Mouse (Mus musculus) forebrain, embryonic 14.5 days (tissue): ENCODE data around the gene Trim6. TPM values are rescaled to one million over a fixed set of nuclear protein-coding genes. Genes with fewer than 3 reads are reported as not detected.

Experiments used
- ATAC-seq: fragments of 200-750 bp; cut with Nextera tagmentation; 2 replicates; pipeline ENCODE4 v1.8.0; 2017; ENCODE audit warnings: mild to moderate bottlenecking, moderate library complexity
- DNase-seq: peaks from one replicate; pipeline ENCODE4 v3.0.0-alpha.2; 2015; ENCODE audit warnings: low spot score
- H3K27ac ChIP-seq: fragments of 300-500 bp; sonication (generic); 2 replicates; pipeline ENCODE4 v1.5.1; 2014; ENCODE audit warnings: low read depth, mild to moderate bottlenecking, control low read depth, low read length, moderate library complexity
- H3K27me3 ChIP-seq: fragments of 300-500 bp; sonication (generic); replicated peaks from 2 replicates; pipeline ENCODE4 v1.6.1; 2014; ENCODE audit warnings: low read length, control low read depth, mixed read lengths; ENCODE audit not compliant: control insufficient read depth, insufficient read depth
- H3K36me3 ChIP-seq: fragments of 300-500 bp; sonication (generic); 2 replicates; pipeline ENCODE4 v1.6.1; 2014; ENCODE audit warnings: low read length, control low read depth; ENCODE audit not compliant: control insufficient read depth, insufficient read depth
- H3K4me1 ChIP-seq: fragments of 300-500 bp; sonication (generic); 2 replicates; pipeline ENCODE4 v1.6.1; 2014; ENCODE audit warnings: antibody characterized with exemption, low read length, control low read depth; ENCODE audit not compliant: control insufficient read depth, insufficient read depth
- H3K4me2 ChIP-seq: fragments of 300-500 bp; sonication (generic); 2 replicates; pipeline ENCODE4 v1.6.1; 2014; ENCODE audit warnings: mild to moderate bottlenecking, control low read depth, low read length
- H3K4me3 ChIP-seq: fragments of 300-500 bp; sonication (generic); 2 replicates; pipeline ENCODE4 v1.5.1; 2014; ENCODE audit warnings: low read depth, low read length, control low read depth
- H3K9ac ChIP-seq: fragments of 300-500 bp; sonication (generic); 2 replicates; pipeline ENCODE4 v1.6.1; 2014; ENCODE audit warnings: mild to moderate bottlenecking, low read length, control low read depth, moderate library complexity
- H3K9me3 ChIP-seq: fragments of 300-500 bp; sonication (generic); replicated peaks from 2 replicates; pipeline ENCODE4 v1.6.1; 2016; ENCODE audit warnings: low read length, control low read depth, mixed read lengths; ENCODE audit not compliant: control insufficient read depth
- WGBS: fragments of 180-500 bp; shearing (Covaris S2); extraction: QIAGEN DNeasy Blood & Tissue Kit; methylation state at CpG from one replicate; pipeline ENCODE4 v1.1.7; 2014; 5-methylcytosine and 5-hydroxymethylcytosine counted together
- polyA plus RNA-seq: library from polyadenylated mRNA; unstranded; fragments of >200 nt; fragmentation: Nextera tagmentation; extraction: Ambion mirVana; gene quantifications from 2 replicates; pipeline ENCODE4 v1.2.1, GENCODE M21; 2014

The Trim6 gene
- 0.27 TPM in 1 of 2 replicates, not detected in the other for polyA plus RNA-seq

DNA sequence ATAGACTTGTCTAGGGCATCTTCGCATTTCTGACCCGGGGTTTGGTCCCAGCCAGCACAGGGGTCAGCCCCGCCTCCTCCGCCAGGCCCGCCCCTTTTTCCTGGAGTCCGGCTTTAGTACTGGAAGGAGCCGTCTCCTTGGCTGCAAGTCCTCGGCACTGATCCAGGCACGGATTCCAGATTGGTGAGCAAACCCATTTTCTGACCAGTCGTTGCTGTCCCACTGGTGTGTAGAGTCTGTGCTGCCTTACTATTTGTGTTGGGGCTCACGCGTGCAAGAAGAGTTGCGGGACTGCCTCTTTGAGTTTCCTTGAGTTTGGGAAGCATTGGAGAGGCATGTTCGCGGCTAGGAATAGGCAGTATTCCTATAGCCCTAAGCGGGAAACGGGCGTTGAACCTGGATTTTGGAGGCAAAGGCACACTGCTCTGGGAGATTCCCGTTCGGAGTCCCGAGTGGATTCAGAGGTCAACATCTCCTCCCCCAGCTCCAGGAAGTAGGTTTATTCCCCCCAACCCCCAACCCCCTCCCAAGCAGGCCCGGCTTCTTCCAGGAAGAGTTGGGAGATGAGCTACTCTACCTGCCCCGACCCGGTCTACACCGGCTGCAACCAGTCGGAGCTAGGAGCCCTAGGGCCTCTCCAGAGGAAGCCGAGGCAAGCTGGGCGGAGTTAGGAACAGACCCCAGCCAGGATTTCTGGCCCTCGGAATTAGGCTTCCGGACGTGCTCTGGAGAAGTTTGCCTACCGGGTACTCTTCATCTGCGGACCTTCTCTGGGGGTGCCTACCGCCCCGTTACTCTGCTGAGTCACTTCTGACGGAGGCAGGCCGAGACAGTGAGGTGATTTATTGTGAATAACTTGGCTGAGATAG lies at the start of gene Trim6:
TSS of gene Trim6 (plus strand) at position 93 of the 869 bp plus-strand sequence.
- Histone ChIP-seq H3K9ac (no peak within 1 kb of the TSS), H3K27ac (no peak within 1 kb of the TSS), H3K4me1 (no peaks in the 10 kb centered on the region), H3K9me3 (no peaks in the 10 kb centered on the region), H3K27me3 (no peaks in the 10 kb centered on the region), H3K36me3 (no peaks in the 10 kb centered on the region), H3K4me2 (peak within 1 kb of the TSS; percentile 39), H3K4me3 (peak within 1 kb of the TSS; percentile 13)
- ATAC-seq (peak; percentile 70), DNase-seq (peak; percentile 29)
- WGBS = 3% methylated on average over 37 of the region's 37 CpGs

DNA sequence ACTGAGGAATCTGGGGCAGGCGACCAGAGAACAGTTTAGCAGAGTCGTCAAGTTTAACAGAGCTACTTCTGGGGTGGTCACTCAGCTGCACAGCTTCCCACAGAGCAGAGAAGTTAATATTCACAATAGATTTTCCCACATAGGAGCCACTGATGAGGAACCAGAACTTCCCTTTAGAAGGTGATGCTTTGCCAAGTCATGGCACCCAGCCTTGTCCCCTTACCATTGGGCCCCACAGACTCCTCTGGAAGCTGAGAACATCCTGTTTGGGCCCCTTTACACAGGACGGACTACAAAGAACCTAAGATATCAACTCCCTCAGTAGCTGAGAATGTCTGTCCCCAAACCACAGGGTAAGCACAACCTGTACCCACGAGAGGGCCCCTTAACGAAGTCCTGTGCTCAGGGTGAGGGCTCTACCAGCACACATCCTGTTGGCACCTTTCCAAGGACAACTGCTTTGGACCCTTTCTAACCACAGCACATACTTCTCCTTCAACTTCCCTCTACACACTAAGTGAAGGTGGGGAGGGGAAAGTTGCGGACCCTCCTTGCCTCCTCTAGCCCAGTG lies 48.9 kb upstream of the Trim6 start:
- no peak overlapping the region for H3K27ac ChIP-seq
- H3K4me1 ChIP-seq = no peaks in the 10 kb centered on the region
- ATAC-seq = no peak
- WGBS = 74% methylated on average over 6 of the region's 6 CpGs
- H3K27me3 ChIP-seq = no peaks in the 10 kb centered on the region
- no peak overlapping the region for H3K9ac ChIP-seq
- no peak for DNase-seq
- H3K4me2 ChIP-seq = no peak overlapping the region
- no peaks in the 10 kb centered on the region for H3K36me3 ChIP-seq
- H3K9me3 ChIP-seq = no peaks in the 10 kb centered on the region
- H3K4me3 ChIP-seq = no peak overlapping the region

DNA sequence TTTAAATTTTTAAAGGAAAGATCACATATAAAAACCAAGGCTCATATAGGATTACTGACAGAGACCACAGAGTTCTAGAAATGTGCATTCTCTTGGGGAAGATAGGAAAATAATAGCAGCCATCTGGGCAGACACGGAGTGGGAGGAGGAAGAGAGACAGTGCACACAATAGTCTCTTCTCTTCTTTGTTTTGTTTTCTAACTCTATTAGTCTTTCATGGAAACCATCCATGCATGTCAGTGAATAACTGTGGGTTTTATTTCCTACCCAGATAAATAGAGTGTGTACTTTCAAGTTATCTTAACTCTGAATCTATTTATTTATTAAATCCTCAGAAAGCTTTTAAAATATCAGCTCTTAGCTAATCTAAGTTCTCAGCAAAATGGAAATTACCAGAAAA lies 43.5 kb upstream of the Trim6 start:
- Histone ChIP-seq H3K4me2 (no peak overlapping the region), H3K9me3 (no peaks in the 10 kb centered on the region), H3K36me3 (no peaks in the 10 kb centered on the region), H3K27ac (no peak overlapping the region), H3K9ac (no peak overlapping the region), H3K4me3 (no peak overlapping the region), H3K27me3 (no peaks in the 10 kb centered on the region), H3K4me1 (no peaks in the 10 kb centered on the region)
- DNase-seq (no peak), ATAC-seq (no peak)
- WGBS = 30% methylated on average over 1 of the region's 1 CpGs

DNA sequence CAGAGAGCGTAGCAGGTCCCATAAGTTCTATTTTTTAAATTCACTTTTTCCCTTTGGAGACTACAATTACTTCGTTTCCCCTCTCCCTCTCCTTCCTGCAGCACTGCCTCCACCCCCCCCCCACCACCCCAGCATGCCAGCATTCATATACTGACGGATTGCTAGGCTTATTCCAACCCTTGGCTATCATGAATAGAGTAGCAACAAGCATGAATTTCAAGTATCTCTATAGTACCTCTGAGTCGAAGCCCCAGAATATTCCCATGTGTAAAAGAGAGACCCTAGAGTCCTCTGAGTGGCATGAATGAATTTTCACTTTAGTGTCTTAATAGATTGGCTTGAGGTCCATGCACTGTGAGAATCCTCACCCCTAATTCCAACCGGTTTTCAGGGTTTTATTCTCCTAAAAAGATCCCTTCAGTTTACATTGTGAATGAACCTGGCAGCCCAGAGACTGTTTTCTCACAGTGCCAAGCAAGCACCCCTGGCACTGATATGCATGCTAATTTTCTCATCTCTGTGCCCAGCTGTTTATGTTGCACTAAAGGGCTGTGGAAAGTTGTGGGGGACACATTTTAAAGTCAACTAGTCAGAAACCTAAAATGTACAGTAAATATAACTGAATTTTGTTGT lies 40.1 kb upstream of the Trim6 start:
- H3K4me1 ChIP-seq = no peaks in the 10 kb centered on the region
- no peaks in the 10 kb centered on the region for H3K27me3 ChIP-seq
- no peaks in the 10 kb centered on the region for H3K9me3 ChIP-seq
- no peak overlapping the region for H3K4me3 ChIP-seq
- no peak overlapping the region for H3K9ac ChIP-seq
- DNase-seq = no peak
- no peak overlapping the region for H3K4me2 ChIP-seq
- H3K36me3 ChIP-seq = no peaks in the 10 kb centered on the region
- no peak for ATAC-seq
- H3K27ac ChIP-seq = no peak overlapping the region
- WGBS = 59% methylated on average over 5 of the region's 5 CpGs

DNA sequence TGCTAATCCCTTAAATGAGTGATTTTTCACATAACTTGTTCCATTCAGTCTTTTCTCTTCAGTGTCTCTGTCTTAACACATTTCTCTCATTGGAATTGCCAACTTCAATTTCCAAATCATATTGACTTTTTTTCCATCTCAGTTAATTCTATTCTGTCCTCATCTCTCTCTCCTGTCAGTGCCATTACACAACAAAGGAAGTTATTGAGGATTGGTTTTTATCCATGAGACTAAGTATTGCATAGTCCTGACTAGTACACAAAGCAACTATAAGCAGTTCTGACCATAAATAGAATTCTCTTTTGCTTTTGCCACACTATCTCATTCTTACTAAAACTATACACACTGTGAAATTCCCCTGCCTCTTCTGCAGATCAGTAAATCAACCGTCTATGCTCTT lies 39.5 kb upstream of the Trim6 start:
- no peaks in the 10 kb centered on the region for H3K36me3 ChIP-seq
- WGBS = 90% methylated on average over 1 of the region's 1 CpGs
- H3K9me3 ChIP-seq = no peaks in the 10 kb centered on the region

DNA sequence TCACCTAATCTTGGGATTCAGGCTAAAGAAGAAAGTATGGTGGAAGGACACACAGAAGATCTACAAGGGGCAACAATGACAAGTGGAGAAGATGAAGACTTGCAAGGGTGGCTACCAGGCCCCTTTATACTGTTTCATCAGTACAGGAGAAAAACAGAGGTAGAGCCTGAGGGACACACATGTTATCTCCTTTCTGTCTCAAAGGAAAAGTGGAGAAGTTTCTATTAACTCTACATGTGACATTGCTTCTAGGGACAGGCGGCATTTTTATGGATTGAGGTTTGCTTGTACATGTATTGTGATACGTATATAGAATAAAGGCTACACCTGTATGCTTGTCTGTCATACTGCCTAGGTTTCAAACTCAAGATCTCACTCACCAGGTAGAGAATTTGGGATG lies 35.3 kb upstream of the Trim6 start, which contains the start of gene Olfr648:
TSS of gene Olfr648 (minus strand) at position 101 of the 400 bp plus-strand sequence.
- Histone ChIP-seq H3K4me2 (no peak within 1 kb of the TSS), H3K27me3 (no peaks in the 10 kb centered on the region), H3K36me3 (no peaks in the 10 kb centered on the region), H3K9ac (no peak within 1 kb of the TSS), H3K4me3 (no peak within 1 kb of the TSS), H3K27ac (no peak within 1 kb of the TSS), H3K9me3 (no peaks in the 10 kb centered on the region), H3K4me1 (no peaks in the 10 kb centered on the region)
- DNase-seq (no peak), ATAC-seq (no peak)
- 88% methylated on average over 2 of the region's 2 CpGs for WGBS

More for the DNA sequence above, 39.5 kb upstream of the Trim6 start:
- Histone ChIP-seq H3K4me2 (no peak overlapping the region), H3K4me1 (no peaks in the 10 kb centered on the region), H3K9ac (no peak overlapping the region), H3K4me3 (no peak overlapping the region), H3K27ac (no peak overlapping the region), H3K27me3 (no peaks in the 10 kb centered on the region)
- DNase-seq = no peak
- no peak for ATAC-seq

DNA sequence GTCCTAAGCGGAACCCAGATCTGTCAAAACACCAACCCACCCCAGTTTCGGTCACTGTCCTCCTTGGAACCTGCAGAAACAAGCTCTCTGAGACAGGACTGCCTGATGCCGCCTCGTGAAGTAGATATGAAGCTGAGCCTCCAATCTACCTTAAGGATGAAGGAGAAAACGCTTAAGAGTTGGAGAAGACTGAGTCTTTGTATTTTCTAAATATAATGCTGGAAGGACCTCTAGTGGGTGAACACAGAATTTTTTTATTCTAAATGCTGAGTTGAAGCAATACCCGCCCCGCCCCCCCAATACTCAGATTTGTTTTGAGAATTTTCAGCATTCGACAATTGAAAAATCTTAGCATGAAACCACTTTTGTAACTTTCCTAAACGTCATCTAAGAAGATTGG lies 27.3 kb upstream of the Trim6 start:
- H3K9ac ChIP-seq = no peak overlapping the region
- H3K4me2 ChIP-seq = no peak overlapping the region
- no peaks in the 10 kb centered on the region for H3K9me3 ChIP-seq
- WGBS = 64% methylated on average over 9 of the region's 9 CpGs
- no peak overlapping the region for H3K27ac ChIP-seq
- ATAC-seq (no peak), DNase-seq (no peak)
- no peaks in the 10 kb centered on the region for H3K27me3 ChIP-seq
- no peaks in the 10 kb centered on the region for H3K36me3 ChIP-seq
- H3K4me3 ChIP-seq = no peak overlapping the region
- H3K4me1 ChIP-seq = no peaks in the 10 kb centered on the region

DNA sequence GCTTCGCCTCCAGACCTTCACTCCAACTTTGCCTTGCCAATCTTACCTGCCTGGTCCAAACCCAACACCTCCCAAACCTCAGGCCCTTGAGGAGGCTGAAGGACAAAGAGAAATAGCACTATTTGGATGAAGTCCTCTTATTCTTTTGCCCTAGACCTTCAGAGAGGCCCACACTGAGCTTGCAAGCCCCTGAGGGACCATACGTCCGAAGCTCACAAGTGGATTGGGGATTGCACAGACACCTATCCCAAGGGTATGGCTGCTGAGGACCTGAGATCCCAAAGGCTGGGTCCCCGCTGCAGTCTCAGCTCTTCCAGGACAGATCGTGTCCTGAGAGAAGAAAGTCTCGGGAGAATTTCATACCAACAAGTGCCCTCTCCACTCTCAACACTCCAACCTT lies 22.7 kb upstream of the Trim6 start, which contains the start of gene Olfr649:
TSS of gene Olfr649 (minus strand) at position 101 of the 400 bp plus-strand sequence.
- ATAC-seq (no peak), DNase-seq (no peak)
- Histone ChIP-seq H3K9me3 (no peaks in the 10 kb centered on the region), H3K27me3 (no peaks in the 10 kb centered on the region), H3K27ac (no peak within 1 kb of the TSS), H3K9ac (no peak within 1 kb of the TSS), H3K4me1 (no peaks in the 10 kb centered on the region), H3K36me3 (no peaks in the 10 kb centered on the region), H3K4me2 (no peak within 1 kb of the TSS), H3K4me3 (no peak within 1 kb of the TSS)
- WGBS = 87% methylated on average over 6 of the region's 6 CpGs
